Mouse (Mus musculus): ENCODE results near the gene Pkd1l2.

The Pkd1l2 gene

DNA sequence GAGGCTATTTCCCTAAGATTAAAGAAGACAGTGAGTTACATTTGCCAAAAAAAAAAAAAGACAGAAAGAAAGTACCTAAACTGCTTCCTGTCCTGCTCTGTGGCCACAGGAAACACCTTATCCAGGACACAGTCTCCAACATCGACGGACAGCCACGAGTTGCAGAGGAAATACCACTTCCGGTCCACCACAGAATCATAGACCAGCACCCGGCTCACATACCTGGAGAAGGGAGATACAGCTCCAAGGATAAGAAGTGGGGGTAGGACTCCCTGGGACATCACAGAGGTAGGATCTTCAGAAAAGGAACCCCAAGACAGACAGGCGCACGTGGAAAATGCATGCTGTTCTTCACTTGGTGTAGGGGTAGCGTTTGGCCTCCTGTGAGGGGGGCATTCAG is 49.6 kb downstream of the Pkd1l2 start:
- no peak for DNase-seq (ENCODE audit: low read depth)

- DNase-seq (ENCODE audit: low read depth): no peak
Measured at GRCm38 (mm10) chr8:117031476-117031875, 50.8 kb downstream of the Pkd1l2 start.

DNA sequence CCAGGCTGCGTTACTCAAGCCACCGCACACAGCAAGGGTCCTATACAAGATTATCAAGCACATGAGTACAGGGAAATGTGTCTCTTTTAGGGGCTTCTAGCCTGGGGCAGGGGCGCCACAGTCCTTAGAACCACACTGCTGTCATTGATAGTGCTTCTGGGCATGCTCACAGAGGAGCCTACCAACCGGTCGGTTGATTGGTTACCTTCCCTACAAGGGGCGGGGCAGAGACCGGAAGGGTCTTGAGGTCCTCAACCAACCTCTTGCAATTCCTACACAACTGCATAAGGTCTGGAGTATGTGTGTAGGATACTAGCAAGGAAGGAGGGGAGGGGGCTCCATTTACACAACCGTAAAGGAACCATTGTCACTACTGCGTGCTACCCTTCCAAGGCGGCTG is 53.6 kb downstream of the Pkd1l2 start:
- DNase-seq (ENCODE audit: low read depth): no peak

DNA sequence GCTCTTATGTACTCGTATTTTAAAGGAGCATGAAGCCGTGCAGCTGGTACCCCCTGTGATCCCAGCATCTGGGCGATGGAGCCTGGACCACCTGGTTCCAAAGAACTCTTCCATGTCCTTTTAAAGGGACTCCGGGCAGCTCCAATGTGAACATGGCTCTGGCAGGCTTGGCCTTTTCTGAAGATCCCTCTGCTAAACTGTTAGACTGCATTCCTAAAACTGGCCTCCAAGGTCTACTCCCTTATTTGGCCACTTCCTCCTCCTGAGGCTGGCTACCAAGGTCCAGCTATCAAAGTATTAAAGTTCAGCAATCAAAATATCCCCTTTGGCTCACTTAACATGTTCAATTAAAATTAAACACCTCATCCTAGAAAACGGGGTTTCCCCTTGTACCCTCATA is 54.6 kb downstream of the Pkd1l2 start:
- DNase-seq (ENCODE audit: low read depth): no peak

DNA sequence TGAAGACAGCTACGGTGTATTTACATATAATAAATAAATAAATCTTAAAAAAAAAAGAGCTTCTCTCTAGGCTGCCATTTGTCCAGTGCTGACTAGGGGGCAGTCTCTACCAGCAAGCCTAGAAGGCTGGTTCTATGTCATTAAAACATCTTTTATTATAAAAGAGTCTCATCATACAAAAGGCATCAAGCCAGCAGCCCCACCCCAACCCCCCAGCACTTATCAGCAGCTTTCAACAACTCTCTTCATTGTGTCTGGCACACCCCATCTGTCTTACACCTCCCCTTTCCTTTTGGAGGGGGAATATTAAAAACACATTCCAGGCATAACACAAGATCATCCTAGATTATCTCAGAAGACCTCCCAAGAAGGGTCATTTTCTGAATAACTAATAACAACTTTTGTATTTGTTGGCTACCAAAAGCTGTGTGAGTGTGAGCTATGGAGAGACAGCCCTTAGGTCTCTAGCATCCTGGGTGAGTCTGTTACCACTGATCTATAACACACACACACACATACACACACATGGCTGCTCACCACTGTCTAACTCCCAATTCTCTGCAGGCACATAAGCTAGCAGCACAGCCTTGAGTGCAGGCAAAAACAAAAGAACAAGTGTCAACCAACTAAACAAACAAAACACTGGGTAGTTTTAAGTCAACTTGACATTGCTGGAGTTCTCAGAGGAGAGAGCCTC is 59.8 kb downstream of the Pkd1l2 start:
- no peak for DNase-seq (ENCODE audit: low read depth)

DNA sequence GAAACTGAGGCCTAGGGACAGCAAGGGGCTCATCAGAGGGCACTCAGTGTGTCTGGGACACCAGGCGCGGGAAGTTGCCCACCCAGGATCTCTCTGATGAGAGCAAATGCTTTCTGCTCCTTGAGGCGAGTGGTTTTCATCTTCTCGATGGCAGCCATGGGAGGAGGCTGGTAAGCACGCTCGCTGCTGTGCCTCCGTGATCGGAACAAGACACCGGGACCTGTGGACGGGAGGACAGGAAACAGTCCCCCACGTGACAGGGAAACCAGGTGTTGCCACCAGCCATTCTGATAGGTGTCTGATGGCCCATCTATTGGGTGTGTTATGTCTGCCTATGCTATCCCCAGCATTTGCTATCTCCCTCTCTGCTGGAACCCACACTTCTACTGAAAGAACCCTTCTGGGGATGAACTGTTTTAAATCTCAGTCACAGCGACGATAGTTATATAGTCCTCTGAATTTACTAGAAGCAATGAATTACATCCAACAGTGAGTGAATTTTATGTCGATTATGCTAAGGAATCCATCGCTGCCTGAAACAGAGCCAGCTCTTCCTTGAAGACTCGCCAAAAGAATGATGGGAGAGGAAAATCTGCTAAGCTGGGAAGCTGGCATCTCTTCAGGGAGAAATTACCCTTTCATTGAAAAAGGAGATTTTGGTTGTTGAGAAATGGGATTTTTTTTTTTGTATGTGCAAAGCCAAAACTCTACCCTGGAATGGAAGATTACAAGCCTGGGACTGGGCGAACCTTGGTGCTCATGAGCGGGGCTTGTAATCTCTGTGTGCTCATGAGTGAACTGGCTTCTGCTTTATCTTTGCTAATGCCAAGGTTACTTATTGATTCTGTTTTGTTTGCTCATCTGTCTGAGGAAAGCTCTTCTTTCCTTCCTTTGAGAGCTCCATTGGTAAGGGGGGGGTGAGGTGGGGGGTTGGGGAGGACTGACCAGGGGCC is 62.6 kb downstream of the Pkd1l2 start:
- no peak for DNase-seq (ENCODE audit: low read depth)

DNA sequence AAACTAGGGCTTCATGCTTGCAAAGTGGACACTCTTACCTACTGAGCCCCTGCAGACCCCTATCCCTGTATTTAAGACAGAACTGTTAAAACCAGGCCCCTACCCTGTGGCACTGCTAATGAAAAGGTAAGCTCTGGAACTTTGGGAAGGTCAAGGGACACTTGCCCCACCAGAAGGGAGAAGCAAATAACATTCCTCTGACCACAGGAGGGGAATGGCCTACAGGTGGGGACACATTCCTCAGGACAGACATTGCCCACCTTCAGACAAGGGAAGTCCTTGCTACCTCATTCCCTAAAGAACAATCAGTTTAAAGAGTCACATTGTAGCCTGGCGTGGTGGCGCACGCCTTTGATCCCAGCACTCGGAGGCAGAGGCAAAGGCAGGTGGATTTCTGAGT is 64.4 kb downstream of the Pkd1l2 start:
- no peak for DNase-seq (ENCODE audit: low read depth)

GRCm38 (mm10) chr8:117017006-117017405 is 65.2 kb downstream of the Pkd1l2 start:
- no peak for DNase-seq (ENCODE audit: low read depth)

DNA sequence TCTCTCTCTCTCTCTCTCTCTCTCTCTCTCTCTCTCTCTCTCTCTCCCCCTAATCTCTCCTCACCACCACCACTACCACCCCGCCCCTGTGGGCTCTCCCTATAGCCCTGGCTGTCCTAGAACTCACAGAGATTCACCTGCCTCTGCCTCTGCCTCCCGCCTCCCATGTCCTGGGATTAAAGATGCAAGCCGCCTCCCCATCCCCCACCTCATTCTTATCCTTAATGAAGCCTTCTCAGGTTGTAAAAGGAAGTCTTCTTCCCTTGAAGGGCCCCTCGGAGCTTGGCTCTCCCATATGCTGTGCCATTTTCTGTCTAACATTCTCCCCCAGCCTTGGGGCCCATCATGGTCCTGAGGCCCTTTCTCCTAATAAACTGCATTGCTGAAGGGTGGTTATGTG is 66.6 kb downstream of the Pkd1l2 start:
- DNase-seq (ENCODE audit: low read depth): no peak

DNA sequence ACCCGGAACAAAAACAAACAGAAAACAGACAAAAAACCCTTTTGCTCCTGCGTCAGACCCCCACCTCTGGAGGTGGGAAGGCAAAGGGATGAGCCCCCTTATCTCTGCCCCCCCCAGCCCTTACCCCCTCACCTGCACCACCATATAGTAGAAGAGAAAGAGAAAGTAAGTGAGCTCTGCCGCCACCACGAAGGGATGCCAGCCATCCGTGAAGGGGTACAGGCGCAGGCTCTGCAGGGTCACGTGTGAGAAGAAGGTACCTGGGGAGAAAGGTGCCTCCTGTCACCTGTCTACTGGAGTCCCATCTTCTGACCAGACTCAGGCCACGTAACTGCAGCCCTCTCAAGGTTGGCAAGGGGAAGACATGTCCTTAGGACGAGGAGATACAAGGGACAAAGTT is 70.9 kb downstream of the Pkd1l2 start:
- DNase-seq (ENCODE audit: low read depth): no peak

- no peak for DNase-seq (ENCODE audit: low read depth)
Measured at GRCm38 (mm10) chr8:116994016-116994716, 88.1 kb downstream of the Pkd1l2 start.

GRCm38 (mm10) chr8:116993095-116993867 is 89.0 kb downstream of the Pkd1l2 start, which contains the start of gene Gcsh:
Gcsh (minus strand) TSS chr8:116993537.
- DNase-seq (ENCODE audit: low read depth): peak; percentile 95

- no peak for DNase-seq (ENCODE audit: low read depth)
Measured at GRCm38 (mm10) chr8:116992176-116992971, 89.9 kb downstream of the Pkd1l2 start.

DNA sequence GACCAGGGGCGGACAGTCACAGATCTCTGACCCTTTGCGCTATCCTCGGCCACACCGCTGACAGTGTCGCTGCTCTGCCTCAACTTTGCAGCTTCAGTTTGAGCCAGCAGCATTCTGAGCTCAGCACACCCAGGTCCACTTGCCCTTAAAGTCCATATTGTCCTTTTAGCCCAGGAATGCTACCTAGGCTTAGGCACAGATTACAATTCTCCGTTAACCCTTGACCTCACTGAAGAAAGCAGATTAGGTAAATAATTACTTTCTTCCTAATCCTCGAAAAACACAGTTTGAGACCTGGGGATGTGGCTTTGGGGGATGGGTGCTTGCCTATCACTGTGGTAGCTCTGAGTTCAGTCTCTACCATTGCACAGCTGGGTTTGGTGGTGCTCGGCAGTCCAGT is 91.0 kb downstream of the Pkd1l2 start:
- no peak for DNase-seq (ENCODE audit: low read depth)

GRCm38 (mm10) chr8:116989842-116990241 is 92.4 kb downstream of the Pkd1l2 start:
- DNase-seq (ENCODE audit: low read depth): no peak

- peak; percentile 70 for DNase-seq (ENCODE audit: low read depth)
Measured at GRCm38 (mm10) chr8:116980117-116980516, 102.1 kb downstream of the Pkd1l2 start.

DNA sequence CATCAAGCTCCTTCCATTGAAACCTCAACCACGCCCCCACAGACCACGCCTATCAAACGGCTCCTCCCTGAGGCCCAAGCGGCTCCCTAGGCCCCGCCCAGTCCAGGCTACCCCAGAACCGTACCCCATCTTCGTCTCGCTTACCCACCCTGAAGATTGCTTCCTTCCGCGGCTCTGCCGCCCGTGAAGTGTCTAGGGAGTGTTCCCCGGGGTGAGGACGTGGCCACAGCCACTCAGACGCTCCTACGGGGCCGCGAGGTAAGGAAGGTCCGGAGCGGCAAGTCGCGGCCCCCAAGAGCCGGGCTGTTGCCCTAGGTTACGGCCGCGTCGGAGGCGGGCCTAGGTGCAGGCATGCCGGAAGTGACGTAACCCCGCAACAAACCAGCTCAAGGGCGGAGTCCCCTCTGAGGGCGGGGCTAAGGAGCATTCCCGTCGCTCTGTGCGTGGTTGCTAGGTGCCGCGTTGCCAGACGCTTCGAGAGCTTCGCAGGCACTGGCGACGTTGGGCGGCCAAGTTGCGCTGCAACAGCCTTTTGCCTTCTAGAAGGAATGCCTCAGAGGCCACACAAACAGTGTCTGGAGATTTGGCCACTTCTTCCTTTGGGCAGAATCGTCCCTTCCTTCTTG is 103.5 kb downstream of the Pkd1l2 start, which contains the start of gene 1700030J22Rik:
Gene 1700030J22Rik, minus strand, starts transcription at position 329 of the 626 bp plus-strand sequence.
- DNase-seq (ENCODE audit: low read depth): peak; percentile 97

GRCm38 (mm10) chr8:116978052-116978451 is 104.2 kb downstream of the Pkd1l2 start:
- DNase-seq (ENCODE audit: low read depth): no peak

DNA sequence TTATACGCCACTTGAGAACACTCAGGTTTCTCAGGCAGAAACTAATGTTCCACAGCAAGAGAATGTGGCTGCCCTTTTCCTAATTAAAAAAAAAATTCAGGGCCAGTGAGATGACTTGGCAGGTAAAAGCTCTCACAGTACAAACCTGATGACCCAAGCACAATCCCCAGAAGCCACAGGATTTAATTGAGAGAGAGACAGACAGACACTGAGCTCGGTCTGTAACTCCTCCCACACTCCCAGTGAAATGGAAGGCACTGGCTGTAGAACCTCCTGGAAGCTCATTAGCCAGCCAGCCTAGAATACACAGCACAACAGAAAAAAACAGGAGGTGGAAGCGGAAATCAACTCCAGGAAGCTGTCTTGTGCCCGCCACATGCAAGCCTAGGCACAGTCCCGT is 106.6 kb downstream of the Pkd1l2 start:
- DNase-seq (ENCODE audit: low read depth): no peak

DNA sequence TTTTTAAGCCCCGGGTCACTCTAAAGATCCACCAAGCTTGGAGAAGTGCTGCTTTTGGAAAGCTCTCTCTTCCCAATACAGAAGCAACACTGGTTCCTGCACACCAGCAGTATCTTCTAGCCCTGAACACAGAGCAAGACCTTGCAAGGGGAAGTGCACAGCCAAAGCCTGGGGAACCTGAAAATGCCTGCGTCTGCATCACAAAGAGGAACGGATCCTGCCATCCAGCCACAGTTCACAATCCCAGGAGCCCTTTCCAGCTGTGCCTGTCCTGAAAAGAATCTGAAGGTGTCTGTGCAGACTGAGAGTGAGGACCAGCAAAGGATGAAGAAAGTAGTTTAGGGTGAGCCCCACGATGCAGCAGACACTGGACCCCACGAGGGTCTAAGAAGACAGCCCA is 107.2 kb downstream of the Pkd1l2 start:
- no peak for DNase-seq (ENCODE audit: low read depth)
